Mouse (Mus musculus) cerebellum, adult 11 months (tissue): ENCODE measurements around the gene Mthfsl.
"Not testable (repeated sequence)": the region's sequence is repeated elsewhere in the genome, so short reads cannot be mapped to it uniquely, and the experiment has no call there.

Experiments
- DNase-seq: peaks from one replicate; pipeline ENCODE4 v3.0.0; 2022

Gene Mthfsl

DNA sequence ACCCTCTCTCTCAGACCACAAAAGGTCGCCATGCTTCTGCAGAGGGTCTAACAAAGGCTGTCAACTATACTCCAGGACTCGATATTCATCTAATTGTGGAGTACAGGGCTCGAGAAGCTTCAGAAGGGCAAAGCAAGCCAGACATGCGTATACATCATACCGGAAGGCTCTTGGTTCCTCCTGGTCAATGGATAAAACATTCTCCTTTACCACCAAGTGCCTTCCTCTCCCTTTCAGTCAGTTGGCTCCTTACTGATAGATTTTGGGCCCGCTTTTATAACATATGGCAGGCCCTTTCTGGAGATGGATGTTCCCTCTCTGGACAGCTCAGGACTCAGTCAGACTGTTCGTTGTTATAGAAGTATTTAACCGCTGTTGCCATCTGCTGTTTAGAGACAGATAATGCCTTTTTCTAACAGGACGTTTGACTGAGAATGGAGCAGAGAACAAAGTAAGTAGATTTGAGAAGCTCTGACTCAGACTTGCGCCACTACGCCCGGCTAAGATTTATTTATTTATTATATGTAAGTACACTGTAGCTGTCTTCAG is at the start of gene Mthfsl:
Gene Mthfsl, minus strand, starts transcription at position 308 of the 549 bp plus-strand sequence.
- DNase-seq: peak; percentile 32

DNA sequence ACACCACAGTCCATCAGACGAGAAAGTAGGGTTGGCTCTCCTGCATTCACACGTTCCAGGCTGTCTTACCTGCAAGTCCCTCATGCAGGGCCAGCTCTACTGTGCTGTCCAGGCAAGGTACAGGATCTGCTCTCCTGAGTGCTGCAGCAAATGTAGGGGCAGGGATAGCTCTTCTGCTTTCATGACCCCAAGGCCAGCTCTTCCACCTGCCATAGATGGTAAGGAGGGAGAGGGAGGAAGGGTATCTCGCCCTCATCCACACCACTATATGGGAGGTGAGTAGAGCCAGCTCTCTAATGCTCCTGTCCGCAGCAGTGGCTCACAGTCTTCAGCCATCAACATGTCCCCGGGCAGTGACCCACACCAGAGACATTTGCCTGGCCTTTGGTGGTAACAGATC is 49.4 kb upstream of the Mthfsl start:
- DNase-seq: not testable (repeated sequence)

GRCm38 (mm10) chr9:88746687-88747086 is 26.6 kb upstream of the Mthfsl start:
- not testable (repeated sequence) for DNase-seq

GRCm38 (mm10) chr9:88746046-88746445 is 25.9 kb upstream of the Mthfsl start:
- not testable (repeated sequence) for DNase-seq

DNA sequence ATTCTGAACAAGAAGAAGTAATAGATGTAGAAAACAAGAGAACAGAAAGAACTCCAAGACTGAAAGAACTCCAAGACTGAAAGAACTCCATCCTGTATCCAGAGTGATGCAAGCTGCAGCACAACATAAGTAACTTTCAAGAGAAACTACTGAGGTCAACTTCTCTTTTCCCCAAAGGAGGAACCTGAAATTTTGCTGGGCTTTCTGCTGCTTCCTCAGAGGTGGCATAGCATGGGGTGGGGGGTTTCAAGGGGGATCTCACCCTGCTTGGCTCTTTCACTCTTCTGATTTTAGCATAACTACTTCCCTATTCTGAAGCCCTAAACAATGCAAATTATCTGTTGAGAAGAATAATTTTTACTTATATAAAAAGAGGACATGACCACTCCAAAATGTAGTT is 15.2 kb upstream of the Mthfsl start:
- not testable (repeated sequence) for DNase-seq

DNA sequence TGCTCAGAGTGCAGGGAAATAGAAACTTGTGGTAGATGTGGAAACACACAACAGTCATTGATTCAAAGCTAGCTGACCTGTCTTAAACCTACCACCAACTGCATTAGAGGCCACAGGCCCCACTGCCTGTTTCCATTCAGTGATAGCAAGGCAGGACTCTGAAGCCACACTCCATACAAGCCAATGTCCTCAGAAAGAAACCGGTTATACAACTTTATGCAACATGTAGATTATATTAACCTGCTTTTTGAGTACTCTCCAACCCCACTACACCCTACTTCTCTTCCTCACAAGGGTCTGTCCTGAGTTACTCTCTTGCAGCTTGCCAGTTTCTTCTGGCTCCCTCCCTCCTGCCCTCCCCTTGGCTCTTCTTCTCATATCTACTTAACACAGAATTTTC is 13.1 kb upstream of the Mthfsl start:
- not testable (repeated sequence) for DNase-seq

GRCm38 (mm10) chr9:88732334-88732733 is 12.2 kb upstream of the Mthfsl start:
- not testable (repeated sequence) for DNase-seq

GRCm38 (mm10) chr9:88731728-88732127 is 11.6 kb upstream of the Mthfsl start, which contains the start of gene Bcl2a1d:
Gene Bcl2a1d (minus strand): TSS chr9:88731914.
- not testable (repeated sequence) for DNase-seq

DNA sequence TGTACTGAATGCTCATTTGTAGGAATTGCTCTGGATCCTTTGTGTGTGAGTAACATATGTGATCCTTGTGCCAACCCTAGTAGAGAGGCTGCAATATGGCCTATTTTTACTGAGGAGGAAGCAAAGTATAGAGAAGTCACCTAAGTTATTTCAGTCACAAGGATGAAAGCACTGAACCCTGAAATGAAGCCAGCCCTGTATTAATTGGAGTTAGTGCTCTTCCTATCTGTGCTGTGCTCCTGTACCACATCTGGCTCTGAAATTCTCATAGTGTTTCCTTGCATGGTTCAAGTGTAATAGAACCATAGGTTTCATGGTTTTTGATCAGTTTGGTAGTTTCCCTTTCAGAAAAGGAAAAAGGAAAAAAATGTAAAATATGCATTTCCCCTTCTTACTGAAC is 8.2 kb upstream of the Mthfsl start:
- not testable (repeated sequence) for DNase-seq

- not testable (repeated sequence) for DNase-seq
Observed at GRCm38 (mm10) chr9:88721628-88722027, 1.5 kb upstream of the Mthfsl start.

- DNase-seq: peak; percentile 39
Observed at GRCm38 (mm10) chr9:88719073-88719921, 799 bp downstream of the Mthfsl start.

GRCm38 (mm10) chr9:88718593-88718992 is 1.5 kb downstream of the Mthfsl start:
- DNase-seq: peak; percentile 17

- peak; percentile 55 for DNase-seq
Observed at GRCm38 (mm10) chr9:88718140-88718539, 2.0 kb downstream of the Mthfsl start.

DNA sequence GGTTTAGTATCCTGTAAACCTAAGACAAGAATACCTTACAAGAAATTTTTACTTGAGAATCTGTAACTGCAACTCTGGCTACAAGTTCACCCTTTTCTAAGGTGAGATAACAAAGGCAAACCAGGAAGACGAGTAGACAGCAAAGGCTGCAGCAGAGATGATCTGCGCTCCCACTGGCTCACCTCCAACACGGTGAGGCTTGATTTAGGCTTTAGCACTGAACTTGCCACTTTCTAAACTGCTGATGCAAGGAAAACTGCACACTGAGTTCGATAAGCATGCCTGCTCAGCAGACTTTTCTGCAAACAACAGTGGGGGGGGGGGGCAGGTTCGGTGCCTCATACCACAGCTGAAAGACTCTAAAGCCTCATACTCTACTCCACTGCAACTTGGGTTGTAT is 5.6 kb downstream of the Mthfsl start:
- not testable (repeated sequence) for DNase-seq

GRCm38 (mm10) chr9:88712164-88712749 is 7.8 kb downstream of the Mthfsl start:
- not testable (repeated sequence) for DNase-seq

- not testable (repeated sequence) for DNase-seq
Observed at GRCm38 (mm10) chr9:88710910-88711438, 9.1 kb downstream of the Mthfsl start.

- not testable (repeated sequence) for DNase-seq
Observed at GRCm38 (mm10) chr9:88710439-88710838, 9.7 kb downstream of the Mthfsl start.

- not testable (repeated sequence) for DNase-seq
Observed at GRCm38 (mm10) chr9:88709794-88710193, 10.3 kb downstream of the Mthfsl start.

GRCm38 (mm10) chr9:88709304-88709703 is 10.8 kb downstream of the Mthfsl start:
- DNase-seq: no peak

GRCm38 (mm10) chr9:88706700-88707099 is 13.4 kb downstream of the Mthfsl start:
- DNase-seq: no peak

DNA sequence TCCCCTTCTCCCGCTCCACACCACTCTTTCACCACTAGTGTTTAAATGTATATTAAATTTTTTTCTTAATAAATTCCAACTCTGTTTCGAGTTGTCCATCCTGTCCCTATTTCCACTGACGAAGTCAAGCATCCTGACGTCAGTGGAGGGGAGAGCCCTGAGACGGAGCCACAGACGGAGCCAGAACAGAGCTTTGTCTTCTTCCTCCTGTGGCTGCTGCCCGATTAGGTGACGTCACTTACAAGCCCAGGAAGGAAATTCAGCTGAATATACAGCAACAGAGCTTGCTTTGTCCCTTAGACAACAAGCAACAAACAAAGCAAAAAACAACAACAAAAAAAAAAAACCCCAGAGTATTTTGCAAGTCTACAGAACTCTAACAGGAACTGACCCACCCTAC is 14.9 kb downstream of the Mthfsl start:
- DNase-seq: not testable (repeated sequence)

DNA sequence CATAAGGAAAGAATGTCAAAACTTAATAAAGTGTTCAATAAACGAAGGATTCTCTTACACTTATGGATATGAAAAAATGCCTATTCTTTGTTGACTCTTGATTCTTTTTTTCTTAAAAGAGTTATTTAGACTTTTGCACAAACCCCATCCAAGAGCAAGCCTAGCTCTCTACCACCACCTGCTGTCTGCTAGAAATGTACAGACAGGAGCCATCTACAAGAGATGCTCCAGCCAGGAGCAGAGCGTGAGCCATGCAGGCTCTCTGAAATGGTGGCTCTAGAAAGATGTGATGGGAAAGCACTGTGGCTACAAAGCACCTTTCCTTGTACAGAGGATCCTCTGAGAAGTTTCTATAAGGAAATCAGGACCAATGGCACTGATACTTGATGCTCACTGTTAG is 21.4 kb downstream of the Mthfsl start:
- not testable (repeated sequence) for DNase-seq

GRCm38 (mm10) chr9:88691307-88691706 is 28.8 kb downstream of the Mthfsl start:
- DNase-seq: not testable (repeated sequence)
